Mouse (Mus musculus): ENCODE data around the gene Tpbg. TPM values are rescaled to one million over a fixed set of nuclear protein-coding genes. Genes with fewer than 3 reads are reported as not detected.

Tpbg gene
- total RNA-seq, 2 experiments from 2014 or later, result 1.9 to 2.8 TPM

Other genes with a start within 250 kb of the Tpbg start
- 10 to 100 TPM; 35.6 to 37.6 TPM for gene Ibtk, start 93.0 kb upstream of the Tpbg start, total RNA-seq (2021)

Data from heart, postnatal 25 days (tissue).